Mouse (Mus musculus) heart, embryonic 13.5 days (tissue): ENCODE results near the gene Cog6. TPM values are rescaled to one million over a fixed set of nuclear protein-coding genes. Genes with fewer than 3 reads are reported as not detected.

Experiments
- ATAC-seq: fragments of 200-750 bp; cut with Nextera tagmentation; 2 replicates; pipeline ENCODE4 v1.8.0; 2017; ENCODE audit warnings: moderate TSS enrichment; ENCODE audit not compliant: insufficient number of reproducible peaks, low FRiP score, low TSS enrichment; ENCODE audit errors: extremely low read depth
- H3K27ac ChIP-seq: fragments of 300-500 bp; sonication (generic); replicated peaks from 2 replicates; pipeline ENCODE4 v1.5.1; 2015; ENCODE audit warnings: moderate library complexity, mild to moderate bottlenecking, inconsistent platforms
- H3K27me3 ChIP-seq: fragments of 300-500 bp; sonication (generic); replicated peaks from 2 replicates; pipeline ENCODE4 v1.6.1; 2015; ENCODE audit warnings: mild to moderate bottlenecking, inconsistent platforms
- H3K36me3 ChIP-seq: fragments of 300-500 bp; sonication (generic); 2 replicates; pipeline ENCODE4 v1.6.1; 2015; ENCODE audit warnings: mild to moderate bottlenecking, inconsistent platforms
- H3K4me1 ChIP-seq: fragments of 300-500 bp; sonication (generic); 2 replicates; pipeline ENCODE4 v1.6.1; 2015; ENCODE audit warnings: inconsistent platforms
- H3K4me2 ChIP-seq: fragments of 300-500 bp; sonication (generic); 2 replicates; pipeline ENCODE4 v1.6.1; 2015; ENCODE audit warnings: inconsistent platforms, mild to moderate bottlenecking, moderate library complexity
- H3K4me3 ChIP-seq: fragments of 300-500 bp; sonication (generic); 2 replicates; pipeline ENCODE4 v1.5.1; 2015; ENCODE audit warnings: moderate library complexity, mild to moderate bottlenecking, inconsistent platforms
- H3K9ac ChIP-seq: fragments of 300-500 bp; sonication (generic); 2 replicates; pipeline ENCODE4 v1.6.1; 2015; ENCODE audit warnings: inconsistent platforms, mild to moderate bottlenecking, moderate library complexity
- H3K9me3 ChIP-seq: fragments of 300-500 bp; sonication (generic); 2 replicates; pipeline ENCODE4 v1.6.1; 2016; ENCODE audit warnings: inconsistent platforms
- WGBS: fragments of 180-500 bp; shearing (Covaris S2); methylation state at CpG from one replicate; pipeline ENCODE4 v1.1.7; 2015; ENCODE audit warnings: mixed read lengths; 5-methylcytosine and 5-hydroxymethylcytosine counted together
- polyA plus RNA-seq: library from polyadenylated mRNA; unstranded; fragments of >200 nt; fragmentation: Nextera tagmentation; extraction: Ambion mirVana; gene quantifications from 2 replicates; pipeline ENCODE4 v1.2.1, GENCODE M21; 2015

Cog6 gene
- 48.0 and 50.2 TPM in 2 replicates for polyA plus RNA-seq

GRCm38 (mm10) chr3:53016436-53017340, at the start of gene Cog6:
Gene Cog6 (minus strand): TSS chr3:53017237.
- peak within 1 kb of the TSS; percentile 69 for H3K4me3 ChIP-seq
- peak within 1 kb of the TSS; percentile 81 for H3K27ac ChIP-seq
- WGBS, result 4% methylated on average over 53 of the region's 53 CpGs
- peaks cover 11% of the 10 kb centered on the region for H3K4me1 ChIP-seq
- no peaks in the 10 kb centered on the region for H3K9me3 ChIP-seq
- peak within 1 kb of the TSS; percentile 74 for H3K4me2 ChIP-seq
- H3K9ac ChIP-seq, result peak within 1 kb of the TSS; percentile 82
- no peaks in the 10 kb centered on the region for H3K27me3 ChIP-seq
- peak; percentile 88 for ATAC-seq
- peaks cover 28% of the 10 kb centered on the region for H3K36me3 ChIP-seq

DNA sequence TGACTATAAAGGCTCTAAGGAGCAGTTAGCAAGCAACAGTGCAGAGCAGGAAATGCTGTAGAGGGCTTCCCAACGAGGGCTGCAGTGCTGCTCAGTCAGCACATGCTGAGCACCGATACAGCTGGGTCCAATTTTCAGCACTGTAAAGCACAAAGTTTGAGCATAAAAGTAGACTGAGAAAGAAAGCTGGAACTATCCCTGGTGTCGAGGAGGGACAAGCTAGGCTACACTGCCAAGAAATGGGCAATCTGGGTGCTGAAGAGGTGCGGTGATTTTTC, 49.0 kb upstream of the Cog6 start:
- H3K4me1 ChIP-seq, result peaks cover 54% of the 10 kb centered on the region
- peak overlapping the region; percentile 58 for H3K27ac ChIP-seq
- ATAC-seq, result no peak
- H3K36me3 ChIP-seq, result peaks cover 5% of the 10 kb centered on the region
- H3K27me3 ChIP-seq, result no peaks in the 10 kb centered on the region
- H3K4me3 ChIP-seq, result no peak overlapping the region
- 64% methylated on average over 4 of the region's 4 CpGs for WGBS
- H3K4me2 ChIP-seq, result no peak overlapping the region
- H3K9ac ChIP-seq, result no peak overlapping the region
- H3K9me3 ChIP-seq, result 0 out of 2 replicates have a peak, but pooled peaks cover 4% of the 10 kb centered on the region

DNA sequence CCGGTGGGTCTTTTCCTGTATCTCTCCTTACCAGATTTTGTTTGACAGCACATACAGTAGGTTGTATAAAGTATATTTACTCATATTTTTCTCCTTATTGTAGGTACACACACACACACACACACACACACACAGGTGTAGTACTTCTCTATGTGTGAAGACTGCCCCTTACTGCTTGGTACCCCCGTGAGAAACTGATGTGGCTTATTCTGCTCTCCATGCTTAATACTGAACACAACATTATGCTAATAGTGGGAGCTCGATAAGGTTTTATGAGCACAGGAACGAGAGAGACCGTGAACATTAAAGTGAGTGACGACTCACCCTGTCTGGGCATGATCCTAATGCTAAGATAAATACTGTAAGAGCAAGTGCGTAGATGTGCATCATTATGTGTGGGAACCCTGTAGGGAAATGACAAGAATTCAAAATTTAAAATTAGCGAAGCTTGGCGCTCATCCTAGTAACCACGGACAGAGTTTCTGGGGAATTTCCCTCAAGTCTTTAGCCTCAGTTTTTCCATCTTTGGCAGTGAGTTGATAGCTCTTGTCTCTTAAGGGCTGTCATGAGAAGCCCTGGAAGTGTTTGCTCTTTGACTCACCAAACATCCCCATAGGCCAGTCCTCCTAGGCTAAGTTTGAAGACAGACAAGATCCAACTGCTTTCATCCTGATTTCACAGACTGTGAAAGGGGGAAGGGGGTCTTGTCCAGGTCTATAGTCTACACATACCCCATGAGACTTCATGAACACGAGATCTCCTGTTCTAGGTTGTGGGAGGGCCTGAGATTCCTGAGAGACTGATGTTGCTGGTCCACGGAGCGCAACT, 48.4 kb upstream of the Cog6 start:
- Histone ChIP-seq H3K36me3 (peaks cover 5% of the 10 kb centered on the region), H3K4me1 (peaks cover 57% of the 10 kb centered on the region), H3K9ac (no peak overlapping the region), H3K27ac (peak overlapping the region; percentile 58; the same call in 1 of the 2 replicates), H3K27me3 (no peaks in the 10 kb centered on the region), H3K4me2 (no peak overlapping the region), H3K4me3 (no peak overlapping the region), H3K9me3 (0 out of 2 replicates have a peak, but pooled peaks cover 4% of the 10 kb centered on the region)
- no peak for ATAC-seq
- WGBS, result 78% methylated on average over 13 of the region's 13 CpGs

- H3K27ac ChIP-seq, result peak overlapping the region; percentile 84
- H3K27me3 ChIP-seq, result no peaks in the 10 kb centered on the region
- H3K36me3 ChIP-seq, result peaks cover 5% of the 10 kb centered on the region
- H3K4me1 ChIP-seq, result peaks cover 71% of the 10 kb centered on the region
- H3K4me3 ChIP-seq, result peak overlapping the region; percentile 30
- 0 out of 2 replicates have a peak, but pooled peaks cover 4% of the 10 kb centered on the region for H3K9me3 ChIP-seq
- H3K9ac ChIP-seq, result peak overlapping the region; percentile 73
- ATAC-seq, result no peak
- peak overlapping the region; percentile 61 for H3K4me2 ChIP-seq
- WGBS, result 27% methylated on average over 13 of the region's 13 CpGs
Observed at GRCm38 (mm10) chr3:53063423-53064147, 46.5 kb upstream of the Cog6 start.

GRCm38 (mm10) chr3:53059959-53060358, 42.9 kb upstream of the Cog6 start:
- WGBS, result 25% methylated on average over 2 of the region's 2 CpGs
- H3K4me1 ChIP-seq, result peaks cover 84% of the 10 kb centered on the region
- H3K27me3 ChIP-seq, result no peaks in the 10 kb centered on the region
- ATAC-seq, result no peak
- H3K9me3 ChIP-seq, result no peaks in the 10 kb centered on the region
- 0 out of 2 replicates have a peak, but pooled peaks cover 2% of the 10 kb centered on the region for H3K36me3 ChIP-seq
- no peak overlapping the region for H3K4me3 ChIP-seq
- H3K9ac ChIP-seq, result peak overlapping the region; percentile 57; the same call in 1 of the 2 replicates
- H3K27ac ChIP-seq, result peak overlapping the region; percentile 89
- peak overlapping the region; percentile 7 for H3K4me2 ChIP-seq

DNA sequence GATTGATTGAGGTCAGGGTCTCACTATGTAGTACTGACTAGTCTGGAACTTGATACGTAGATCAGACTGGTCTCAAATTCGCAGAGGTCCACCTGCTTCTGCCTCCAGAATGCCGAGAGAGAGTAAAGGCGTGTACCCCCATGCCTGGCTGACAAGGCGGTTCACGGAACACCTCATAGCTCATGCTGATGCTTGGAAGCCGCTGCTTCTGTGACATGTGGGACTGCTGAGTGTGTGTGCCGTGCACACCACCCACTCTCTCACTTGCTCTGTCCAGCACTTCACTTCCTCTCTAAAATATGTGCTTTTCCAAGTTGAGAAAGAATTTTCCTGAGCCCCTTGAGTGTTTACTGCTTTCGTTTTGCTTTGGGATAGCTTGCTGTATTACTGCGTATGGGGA, 39.4 kb upstream of the Cog6 start:
- Histone ChIP-seq H3K4me2 (no peak overlapping the region), H3K4me3 (no peak overlapping the region), H3K9me3 (no peaks in the 10 kb centered on the region), H3K4me1 (peaks cover 93% of the 10 kb centered on the region), H3K36me3 (0 out of 2 replicates have a peak, but pooled peaks cover 2% of the 10 kb centered on the region), H3K9ac (no peak overlapping the region), H3K27me3 (no peaks in the 10 kb centered on the region), H3K27ac (no peak overlapping the region)
- 56% methylated on average over 10 of the region's 10 CpGs for WGBS
- ATAC-seq, result no peak; the same call in 1 of the 2 replicates

- peaks cover 5% of the 10 kb centered on the region; the same call in 1 of the 2 replicates for H3K36me3 ChIP-seq
- peak overlapping the region; percentile 18; the same call in 1 of the 2 replicates for H3K4me2 ChIP-seq
- no peak for ATAC-seq
- no peak overlapping the region for H3K9ac ChIP-seq
- H3K4me3 ChIP-seq, result no peak overlapping the region
- H3K9me3 ChIP-seq, result no peaks in the 10 kb centered on the region
- H3K4me1 ChIP-seq, result peaks cover 79% of the 10 kb centered on the region
- 56% methylated on average over 8 of the region's 8 CpGs for WGBS
- H3K27ac ChIP-seq, result peak overlapping the region; percentile 36; the same call in 1 of the 2 replicates
- H3K27me3 ChIP-seq, result no peaks in the 10 kb centered on the region
Observed at GRCm38 (mm10) chr3:53052385-53052784, 35.3 kb upstream of the Cog6 start.

GRCm38 (mm10) chr3:53046371-53046770, 29.3 kb upstream of the Cog6 start:
- WGBS, result 46% methylated on average over 6 of the region's 6 CpGs
- peaks cover 16% of the 10 kb centered on the region for H3K36me3 ChIP-seq
- H3K4me2 ChIP-seq, result peak overlapping the region; percentile 92
- H3K27me3 ChIP-seq, result no peaks in the 10 kb centered on the region
- H3K9me3 ChIP-seq, result no peaks in the 10 kb centered on the region
- ATAC-seq, result no peak
- H3K9ac ChIP-seq, result 0 out of 2 replicates have a peak overlapping the region, but pooled peaks have one; percentile 1
- peak overlapping the region; percentile 24 for H3K4me3 ChIP-seq
- peak overlapping the region; percentile 68; the same call in 1 of the 2 replicates for H3K27ac ChIP-seq
- peaks cover 65% of the 10 kb centered on the region for H3K4me1 ChIP-seq

DNA sequence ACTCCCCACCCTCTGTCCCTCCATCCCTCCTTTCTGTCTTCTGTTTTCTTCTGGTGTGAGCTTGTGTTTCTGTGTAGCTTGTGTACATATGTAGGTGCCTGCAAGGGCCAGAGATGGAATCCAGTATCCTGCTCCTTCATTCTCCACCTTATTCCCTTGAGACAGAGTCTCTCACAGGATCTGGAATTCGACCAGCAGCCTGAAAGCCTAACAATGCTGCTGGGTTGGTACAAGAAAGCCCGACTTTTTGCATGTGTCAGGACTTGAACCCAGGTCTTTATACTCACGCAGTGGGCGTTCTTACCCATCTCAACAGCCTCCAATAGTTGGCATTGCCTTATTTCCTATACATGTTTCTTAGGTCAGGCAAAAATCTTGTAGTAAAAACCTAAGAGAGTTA, 28.7 kb upstream of the Cog6 start:
- WGBS, result 75% methylated on average over 4 of the region's 4 CpGs
- Histone ChIP-seq H3K36me3 (peaks cover 16% of the 10 kb centered on the region), H3K4me2 (peak overlapping the region; percentile 92), H3K9ac (peak overlapping the region; percentile 50; the same call in 1 of the 2 replicates), H3K9me3 (no peaks in the 10 kb centered on the region), H3K27me3 (no peaks in the 10 kb centered on the region), H3K4me1 (peaks cover 62% of the 10 kb centered on the region), H3K4me3 (peak overlapping the region; percentile 24), H3K27ac (peak overlapping the region; percentile 68)
- no peak for ATAC-seq

DNA sequence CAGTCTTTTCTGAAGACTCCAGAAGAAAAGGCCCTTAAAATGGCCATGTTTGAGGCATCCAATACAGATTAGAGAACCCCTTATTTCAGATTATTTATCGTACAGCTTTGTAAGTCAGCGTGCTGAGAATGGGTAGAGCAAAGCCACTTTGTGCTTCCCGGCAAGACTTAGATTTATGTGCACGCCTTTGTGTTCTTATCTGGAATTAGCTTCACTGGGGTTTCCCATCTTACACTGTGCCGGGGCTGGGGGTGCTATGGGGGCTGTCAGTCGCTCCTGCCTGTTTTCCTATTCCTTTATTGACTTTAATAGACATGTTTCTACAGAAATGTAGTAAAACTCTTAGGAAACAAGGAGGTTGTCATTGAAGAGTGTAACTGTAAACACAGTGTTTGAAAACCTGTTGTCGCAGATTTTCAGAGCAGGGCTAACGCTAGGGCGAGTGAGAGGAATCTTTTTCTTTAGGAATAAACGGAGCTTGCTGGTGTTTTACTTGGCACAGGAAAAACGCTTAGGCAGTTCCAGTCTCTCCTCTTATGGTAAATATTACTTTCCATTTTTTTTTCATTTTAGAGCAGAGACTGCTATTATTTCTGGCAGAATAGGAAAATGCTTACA, 27.8 kb upstream of the Cog6 start:
- H3K36me3 ChIP-seq, result peaks cover 16% of the 10 kb centered on the region
- peak overlapping the region; percentile 86 for H3K4me3 ChIP-seq
- H3K9me3 ChIP-seq, result no peaks in the 10 kb centered on the region
- H3K9ac ChIP-seq, result peak overlapping the region; percentile 95
- H3K27ac ChIP-seq, result peak overlapping the region; percentile 96
- H3K27me3 ChIP-seq, result no peaks in the 10 kb centered on the region
- ATAC-seq, result no peak
- peaks cover 71% of the 10 kb centered on the region for H3K4me1 ChIP-seq
- WGBS, result 32% methylated on average over 11 of the region's 11 CpGs
- peak overlapping the region; percentile 92 for H3K4me2 ChIP-seq
